Mouse (Mus musculus): ENCODE results near the gene Gdf2. TPM values are rescaled to one million over a fixed set of nuclear protein-coding genes. Genes with fewer than 3 reads are reported as not detected.

Gdf2 gene
- polyA plus RNA-seq, 1 experiment from 2014 or later, result 9.1 TPM

GRCm38 (mm10) chr14:33923168-33924070 is 17.4 kb upstream of the Gdf2 start, which contains the start of gene Gdf10:
Gene Gdf10 (plus strand): TSS chr14:33923587.
- Histone ChIP-seq H3K4me2 (peak within 1 kb of the TSS; percentile 57), H3K27ac (replicated peaks) (no peak within 1 kb of the TSS), H3K36me3 (replicated peaks) (no peaks in the 10 kb centered on the region), H3K27me3 (peaks cover 63% of the 10 kb centered on the region), H3K4me1 (replicated peaks) (no peaks in the 10 kb centered on the region), H3K9me3 (replicated peaks) (no peaks in the 10 kb centered on the region), H3K9ac (no peak within 1 kb of the TSS), H3K4me3 (replicated peaks) (peak within 1 kb of the TSS; percentile 36)
- WGBS (ENCODE audit: insufficient replicate concordance), result 1% methylated on average over 85 of the region's 85 CpGs
- ATAC-seq (ENCODE audit: insufficient read depth), result no peak

GRCm38 (mm10) chr14:33931853-33932252 is 9.0 kb upstream of the Gdf2 start:
- no peaks in the 10 kb centered on the region for H3K36me3 ChIP-seq (replicated peaks)
- 42% methylated on average over 17 of the region's 17 CpGs for WGBS (ENCODE audit: insufficient replicate concordance)
- no peak overlapping the region for H3K4me3 ChIP-seq (replicated peaks)
- H3K27me3 ChIP-seq, result peaks cover 25% of the 10 kb centered on the region
- no peak overlapping the region for H3K4me2 ChIP-seq
- H3K27ac ChIP-seq (replicated peaks), result no peak overlapping the region
- no peaks in the 10 kb centered on the region for H3K4me1 ChIP-seq (replicated peaks)
- ATAC-seq (ENCODE audit: insufficient read depth), result no peak
- H3K9ac ChIP-seq, result no peak overlapping the region
- H3K9me3 ChIP-seq (replicated peaks), result no peaks in the 10 kb centered on the region

GRCm38 (mm10) chr14:33932935-33933703 is 7.7 kb upstream of the Gdf2 start:
- no peak overlapping the region for H3K4me2 ChIP-seq
- no peaks in the 10 kb centered on the region for H3K9me3 ChIP-seq (replicated peaks)
- H3K4me3 ChIP-seq (replicated peaks), result no peak overlapping the region
- peaks cover 25% of the 10 kb centered on the region for H3K27me3 ChIP-seq
- no peaks in the 10 kb centered on the region for H3K36me3 ChIP-seq (replicated peaks)
- no peaks in the 10 kb centered on the region for H3K4me1 ChIP-seq (replicated peaks)
- H3K27ac ChIP-seq (replicated peaks), result no peak overlapping the region
- no peak overlapping the region for H3K9ac ChIP-seq
- no peak for ATAC-seq (ENCODE audit: insufficient read depth)
- 53% methylated on average over 10 of the region's 10 CpGs for WGBS (ENCODE audit: insufficient replicate concordance)

GRCm38 (mm10) chr14:33933778-33934317 is 7.0 kb upstream of the Gdf2 start:
- ATAC-seq (ENCODE audit: insufficient read depth), result no peak
- WGBS (ENCODE audit: insufficient replicate concordance), result 22% methylated on average over 5 of the region's 5 CpGs
- Histone ChIP-seq H3K4me3 (replicated peaks) (no peak overlapping the region), H3K4me1 (replicated peaks) (no peaks in the 10 kb centered on the region), H3K27ac (replicated peaks) (no peak overlapping the region), H3K9me3 (replicated peaks) (no peaks in the 10 kb centered on the region), H3K27me3 (peaks cover 25% of the 10 kb centered on the region), H3K36me3 (replicated peaks) (no peaks in the 10 kb centered on the region), H3K9ac (no peak overlapping the region), H3K4me2 (no peak overlapping the region)

- Histone ChIP-seq H3K4me3 (replicated peaks) (no peak overlapping the region), H3K27ac (replicated peaks) (no peak overlapping the region), H3K27me3 (no peaks in the 10 kb centered on the region), H3K4me1 (replicated peaks) (no peaks in the 10 kb centered on the region), H3K36me3 (replicated peaks) (no peaks in the 10 kb centered on the region), H3K9ac (no peak overlapping the region), H3K9me3 (replicated peaks) (no peaks in the 10 kb centered on the region), H3K4me2 (no peak overlapping the region)
- no peak for ATAC-seq (ENCODE audit: insufficient read depth)
- 25% methylated on average over 9 of the region's 9 CpGs for WGBS (ENCODE audit: insufficient replicate concordance)
These were observed 1.7 kb upstream of the Gdf2 start for GRCm38 (mm10) chr14:33939117-33939516.

GRCm38 (mm10) chr14:33942222-33942621 is 1.4 kb downstream of the Gdf2 start:
- WGBS (ENCODE audit: insufficient replicate concordance), result 56% methylated on average over 5 of the region's 5 CpGs
- ATAC-seq (ENCODE audit: insufficient read depth), result no peak
- no peaks in the 10 kb centered on the region for H3K9me3 ChIP-seq (replicated peaks)
- H3K36me3 ChIP-seq (replicated peaks), result no peaks in the 10 kb centered on the region
- H3K4me2 ChIP-seq, result no peak overlapping the region
- H3K27ac ChIP-seq (replicated peaks), result no peak overlapping the region
- H3K9ac ChIP-seq, result no peak overlapping the region
- no peaks in the 10 kb centered on the region for H3K4me1 ChIP-seq (replicated peaks)
- H3K27me3 ChIP-seq, result no peaks in the 10 kb centered on the region
- no peak overlapping the region for H3K4me3 ChIP-seq (replicated peaks)

GRCm38 (mm10) chr14:33946125-33946524 is 5.3 kb downstream of the Gdf2 start:
- Histone ChIP-seq H3K27ac (replicated peaks) (no peak overlapping the region), H3K9ac (no peak overlapping the region), H3K9me3 (replicated peaks) (no peaks in the 10 kb centered on the region), H3K4me2 (no peak overlapping the region), H3K4me3 (replicated peaks) (no peak overlapping the region), H3K36me3 (replicated peaks) (no peaks in the 10 kb centered on the region), H3K4me1 (replicated peaks) (no peaks in the 10 kb centered on the region), H3K27me3 (no peaks in the 10 kb centered on the region)
- ATAC-seq (ENCODE audit: insufficient read depth), result no peak
- 51% methylated on average over 6 of the region's 6 CpGs for WGBS (ENCODE audit: insufficient replicate concordance)

- Histone ChIP-seq H3K9me3 (replicated peaks) (no peaks in the 10 kb centered on the region), H3K9ac (no peak overlapping the region), H3K4me2 (no peak overlapping the region), H3K4me1 (replicated peaks) (no peaks in the 10 kb centered on the region), H3K4me3 (replicated peaks) (no peak overlapping the region), H3K36me3 (replicated peaks) (no peaks in the 10 kb centered on the region), H3K27ac (replicated peaks) (no peak overlapping the region), H3K27me3 (no peaks in the 10 kb centered on the region)
- no peak for ATAC-seq (ENCODE audit: insufficient read depth)
- 41% methylated on average over 6 of the region's 6 CpGs for WGBS (ENCODE audit: insufficient replicate concordance)
These were observed 11.6 kb downstream of the Gdf2 start for GRCm38 (mm10) chr14:33952233-33952981.

GRCm38 (mm10) chr14:33953761-33954160 is 12.9 kb downstream of the Gdf2 start, which contains the start of gene Rbp3:
Gene Rbp3 (plus strand): TSS chr14:33954003.
- H3K36me3 ChIP-seq (replicated peaks), result no peaks in the 10 kb centered on the region
- no peak within 1 kb of the TSS for H3K27ac ChIP-seq (replicated peaks)
- H3K4me2 ChIP-seq, result no peak within 1 kb of the TSS
- no peaks in the 10 kb centered on the region for H3K27me3 ChIP-seq
- H3K4me1 ChIP-seq (replicated peaks), result no peaks in the 10 kb centered on the region
- no peak within 1 kb of the TSS for H3K4me3 ChIP-seq (replicated peaks)
- ATAC-seq (ENCODE audit: insufficient read depth), result no peak
- no peak within 1 kb of the TSS for H3K9ac ChIP-seq
- 59% methylated on average over 5 of the region's 5 CpGs for WGBS (ENCODE audit: insufficient replicate concordance)
- no peaks in the 10 kb centered on the region for H3K9me3 ChIP-seq (replicated peaks)

- Histone ChIP-seq H3K4me1 (replicated peaks) (no peaks in the 10 kb centered on the region), H3K27ac (replicated peaks) (no peak overlapping the region), H3K4me2 (no peak overlapping the region), H3K9me3 (replicated peaks) (no peaks in the 10 kb centered on the region), H3K4me3 (replicated peaks) (no peak overlapping the region), H3K27me3 (no peaks in the 10 kb centered on the region), H3K36me3 (replicated peaks) (no peaks in the 10 kb centered on the region), H3K9ac (no peak overlapping the region)
- WGBS (ENCODE audit: insufficient replicate concordance), result 57% methylated on average over 13 of the region's 13 CpGs
- ATAC-seq (ENCODE audit: insufficient read depth), result no peak
These were observed 15.2 kb downstream of the Gdf2 start for GRCm38 (mm10) chr14:33956055-33956454.

Data from liver, embryonic 15.5 days (tissue).